Mouse (Mus musculus) liver, embryonic 18 days (tissue): ENCODE data around the gene Gm5926. TPM values are rescaled to one million over a fixed set of nuclear protein-coding genes. Genes with fewer than 3 reads are reported as not detected.

Source experiments
- polyA plus RNA-seq: library from polyadenylated mRNA; depleted of rRNA; stranded (reverse); fragments of >200 nt; gene quantifications from 2 replicates; pipeline ENCODE4 v1.2.3, GENCODE M21; 2012; rRNA removed

The Gm5926 gene
- polyA plus RNA-seq, result not detected in 2 replicates

DNA sequence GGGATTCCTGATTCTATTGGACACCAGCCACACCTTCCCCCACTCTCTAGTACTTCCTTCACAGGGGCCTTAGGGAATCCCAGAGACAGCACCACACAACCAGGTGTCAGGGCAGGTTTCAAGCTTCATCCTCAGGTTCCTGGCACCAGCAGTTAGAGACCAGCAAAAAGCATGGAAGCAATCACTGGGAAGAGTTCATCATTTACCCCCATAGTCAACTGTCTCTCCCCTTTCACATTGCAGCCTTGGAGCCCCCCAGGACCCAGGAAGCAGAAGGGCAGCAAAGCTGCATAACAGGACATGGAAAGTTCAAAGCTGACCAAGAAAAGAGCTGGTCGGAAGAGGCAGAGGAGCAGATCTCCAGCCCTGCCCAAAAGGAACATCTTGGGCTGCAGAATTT lies at the start of gene Gm5926:
Gm5926 (plus strand) TSS at position 301 of the 400 bp plus-strand sequence.

Other genes with a start within 250 kb of the Gm5926 start
- not detected in 2 replicates for gene Btbd35f1, start 90.7 kb upstream of the Gm5926 start, polyA plus RNA-seq
- gene Btbd35f21, start 75.4 kb downstream of the Gm5926 start, polyA plus RNA-seq, result not detected in 2 replicates
- not detected in 2 replicates for gene Btbd35f30, start 243.9 kb downstream of the Gm5926 start, polyA plus RNA-seq